Mouse (Mus musculus): ENCODE measurements around the gene Slc31a1.

- TF ChIP-seq EP300 (IDR thresholded peaks at IDR 0.05; ENCODE audit: low read depth) (no peak), CTCF (IDR thresholded peaks at IDR 0.05; ENCODE audit: low read depth) (no peak)
These were observed 47.7 kb upstream of the Slc31a1 start for GRCm38 (mm10) chr4:62312821-62313220.
